ENCODE assay signal across 20 mouse cellular contexts in genomic region chr4:106505453-106506058, GRCm38 (mm10). TPM values are rescaled to one million over a fixed set of nuclear protein-coding genes. Genes with fewer than 3 reads are reported as not detected.
DNase-seq lines count a peak whose midpoint lies in the region; ATAC-seq and TF ChIP-seq lines count a peak whose summit lies in the region.
"Had no signal": no experiment of that assay in that cellular context is flagged by ENCODE, and none has a peak within 500 bp of the region (broad histone marks: within the 10 kb centered on the region; RNA-seq: fewer than 3 reads in every experiment).

No protein-coding gene starts in this region.

- H3K9me3 ChIP-seq in kidney, embryonic 15.5 days (replicated peaks), result no peaks in the 10 kb centered on the region
- H3K9me3 ChIP-seq: embryonic facial prominence, embryonic 12.5 days; neural tube, embryonic 13.5 days; stomach, embryonic 15.5 days had no signal

- WGBS in kidney, embryonic 15.5 days, result 65% methylated on average over 14 of the region's 14 CpGs

- no peak overlapping the region for H3K27ac ChIP-seq in gastrocnemius, adult 2 months
- H3K27ac ChIP-seq in kidney, embryonic 15.5 days, result no peak overlapping the region
- H3K27ac ChIP-seq: embryonic facial prominence, embryonic 12.5 days; kidney, postnatal 0 days; neural tube, embryonic 13.5 days; stomach, embryonic 15.5 days had no signal

- no peak overlapping the region for H3K4me3 ChIP-seq in gastrocnemius, adult 2 months
- no peak overlapping the region for H3K4me3 ChIP-seq in kidney, embryonic 15.5 days (replicated peaks)
- H3K4me3 ChIP-seq: embryonic facial prominence, embryonic 12.5 days; neural tube, embryonic 13.5 days; stomach, embryonic 15.5 days had no signal

- no peaks in the 10 kb centered on the region for H3K36me3 ChIP-seq in kidney, embryonic 15.5 days
- H3K36me3 ChIP-seq: embryonic facial prominence, embryonic 12.5 days; neural tube, embryonic 13.5 days; stomach, embryonic 15.5 days had no signal

- no peak overlapping the region for H3K9ac ChIP-seq in kidney, embryonic 15.5 days
- H3K9ac ChIP-seq: embryonic facial prominence, embryonic 12.5 days; neural tube, embryonic 13.5 days; stomach, embryonic 15.5 days had no signal

- ATAC-seq in kidney, embryonic 15.5 days (replicated peaks; ENCODE audit: low FRiP score), result no peak
- ATAC-seq: hindbrain, embryonic 16.5 days; midbrain, embryonic 16.5 days had no signal

- peaks cover 7% of the 10 kb centered on the region; the same call in 1 of the 2 replicates for H3K4me1 ChIP-seq in kidney, embryonic 15.5 days
- H3K4me1 ChIP-seq: embryonic facial prominence, embryonic 12.5 days; neural tube, embryonic 13.5 days; stomach, embryonic 15.5 days had no signal

- 0 out of 2 replicates have a peak, but pooled peaks cover 3% of the 10 kb centered on the region for H3K27me3 ChIP-seq in kidney, embryonic 15.5 days
- H3K27me3 ChIP-seq: embryonic facial prominence, embryonic 12.5 days; neural tube, embryonic 13.5 days; stomach, embryonic 15.5 days had no signal

- intact Hi-C loops in gastrocnemius, adult 2 months (cut with DNase I), result no loop called here
- intact Hi-C loops in gastrocnemius, postnatal 36 days (cut with DNase I), result no loop called here

- no peak overlapping the region for H3K4me2 ChIP-seq in kidney, embryonic 15.5 days
- H3K4me2 ChIP-seq: embryonic facial prominence, embryonic 12.5 days; liver, embryonic 11.5 days; neural tube, embryonic 13.5 days; stomach, embryonic 15.5 days had no signal

- DNase-seq in gastrocnemius, adult 2 months, result peak; percentile 48
- DNase-seq in gastrocnemius, postnatal 36 days, result no peak
- DNase-seq in kidney, postnatal 25 days, result peak; percentile 56 to 75
- DNase-seq in kidney, postnatal 4 days, result peak; percentile 41 to 59
- peak; percentile 50 for DNase-seq in lung, postnatal 36 days
- no peak for DNase-seq in spleen, postnatal 10 days (ENCODE audit: low spot score in 2 of 2)
- DNase-seq: cerebellum, postnatal 36 days; gastrocnemius, postnatal 10 days; layer of hippocampus, postnatal 36 days; left cerebral cortex, postnatal 4 days; thymus, postnatal 25 days had no signal

- no peak for TF ChIP-seq CTCF in gastrocnemius, adult 2 months (IDR thresholded peaks at IDR 0.05)

RNA-seq across cellular contexts. Expression of gene Bsnd, which starts 13.5 kb away (rescaled TPM):
- total RNA-seq in gastrocnemius, adult 2 months (2021), result not detected
- total RNA-seq in gastrocnemius, postnatal 36 days (2021), result not detected
- polyA plus RNA-seq in kidney, embryonic 15.5 days (2015; fragmentation: Nextera tagmentation; extraction: Ambion mirVana), result 7.9 and 8.9 TPM in 2 replicates
- total RNA-seq: layer of hippocampus, postnatal 36 days; left cerebral cortex, postnatal 4 days had no signal
- polyA plus RNA-seq: embryonic facial prominence, embryonic 12.5 days; heart, embryonic 16.5 days; hindbrain, embryonic 16.5 days; liver, embryonic 11.5 days; midbrain, embryonic 16.5 days; neural tube, embryonic 13.5 days; stomach, embryonic 15.5 days had no signal

RNA-seq across cellular contexts. Expression of gene Pcsk9, which starts 41.4 kb away (rescaled TPM):
- total RNA-seq in gastrocnemius, adult 2 months (2021), result not detected
- under 1 TPM in 1 of 2 experiments, not detected in 1; 0.08 TPM for total RNA-seq in gastrocnemius, postnatal 36 days (2021)
- polyA plus RNA-seq in kidney, embryonic 15.5 days (2015; fragmentation: Nextera tagmentation; extraction: Ambion mirVana), result 16.3 and 18.8 TPM in 2 replicates
- total RNA-seq: layer of hippocampus, postnatal 36 days had no signal

RNA-seq across cellular contexts. Expression of gene Dhcr24, which starts 55.3 kb away (rescaled TPM):
- 1 to 10 TPM; 1.5 to 4.7 TPM for total RNA-seq in gastrocnemius, adult 2 months (2021)
- 1 to 10 TPM; 1.5 to 2.3 TPM for total RNA-seq in gastrocnemius, postnatal 36 days (2021)
- 4.6 and 4.8 TPM in 2 replicates for polyA plus RNA-seq in kidney, embryonic 15.5 days (2015; fragmentation: Nextera tagmentation; extraction: Ambion mirVana)

Comparison
In these comparisons a context has a peak if more than half of its experiments do, and no peak if none do; other contexts are left out.
1. DNase-seq: peak in gastrocnemius, adult 2 months (single experiment), kidney, postnatal 25 days (2 of 2), kidney, postnatal 4 days (2 of 2) and lung, postnatal 36 days (single experiment); none in gastrocnemius, postnatal 36 days (0 of 2) and spleen, postnatal 10 days (0 of 2).